Mouse (Mus musculus): Measurements from ENCODE around the gene Ephb1.

GRCm38 (mm10) chr9:102029661-102030060 lies 324.8 kb downstream of the Ephb1 start:
- TF ChIP-seq CTCF (IDR thresholded peaks at IDR 0.05; ENCODE audit: low read depth, low read length) (no peak), POLR2A (IDR thresholded peaks at IDR 0.05; ENCODE audit: borderline replicate concordance, low read depth, low read length) (no peak)

Measured in bone marrow macrophage, adult 2 months (primary cell).